Mouse (Mus musculus) ES-Bruce4 (cell line): Measurements from ENCODE around the gene Cfap97d2. TPM values are rescaled to one million over a fixed set of nuclear protein-coding genes. Genes with fewer than 3 reads are reported as not detected.

Experiments
- H3K27ac ChIP-seq: 2 replicates; pipeline ENCODE4 v1.5.1; 2012; ENCODE audit warnings: low read length, inconsistent platforms; ENCODE audit not compliant: insufficient read depth
- H3K27me3 ChIP-seq: 2 replicates; pipeline ENCODE4 v1.6.1; 2012; ENCODE audit warnings: mild to moderate bottlenecking, low read length, inconsistent platforms; ENCODE audit not compliant: control insufficient read depth, poor library complexity, insufficient read depth, severe bottlenecking
- H3K36me3 ChIP-seq: 2 replicates; pipeline ENCODE4 v1.6.1; 2012; ENCODE audit warnings: inconsistent platforms, mild to moderate bottlenecking, low read length, moderate library complexity; ENCODE audit not compliant: control insufficient read depth, poor library complexity, insufficient read depth, severe bottlenecking
- H3K4me1 ChIP-seq: one replicate; pipeline ENCODE4 v1.8.1; 2011; ENCODE audit warnings: low read length; ENCODE audit not compliant: control insufficient read depth, insufficient read depth
- H3K4me3 ChIP-seq: 2 replicates; pipeline ENCODE4 v1.5.1; 2011; ENCODE audit warnings: low read depth, mild to moderate bottlenecking, low read length
- H3K9ac ChIP-seq: 2 replicates; pipeline ENCODE4 v1.6.1; 2012; ENCODE audit warnings: low read depth, mild to moderate bottlenecking, inconsistent platforms; ENCODE audit not compliant: poor library complexity, severe bottlenecking
- H3K9me3 ChIP-seq: replicated peaks from 2 replicates; pipeline ENCODE4 v1.6.1; 2012; ENCODE audit warnings: mild to moderate bottlenecking, low read length, inconsistent platforms; ENCODE audit not compliant: control insufficient read depth, poor library complexity, insufficient read depth, severe bottlenecking
- CTCF ChIP-seq: IDR thresholded peaks from one replicate; pipeline ENCODE4 v1.8.1; 2011; ENCODE audit warnings: low read depth, low read length
- EP300 ChIP-seq: IDR thresholded peaks from 2 replicates; pipeline ENCODE4 v1.6.1; 2011; ENCODE audit warnings: low read depth, low read length; ENCODE audit not compliant: insufficient read depth
- POLR2A ChIP-seq: IDR thresholded peaks from one replicate; pipeline ENCODE4 v1.8.1; 2011; ENCODE audit warnings: low read length; ENCODE audit not compliant: insufficient read depth
- polyA plus RNA-seq: library from polyadenylated mRNA; stranded (reverse); fragments of >200 nt; gene quantifications from 2 replicates; pipeline ENCODE4 v1.2.4, GENCODE M21; 2011; ENCODE audit warnings: low read depth; ENCODE audit not compliant: missing spikeins, insufficient read depth, insufficient read length

Cfap97d2 gene
- polyA plus RNA-seq, 1 experiment, result not detected

DNA sequence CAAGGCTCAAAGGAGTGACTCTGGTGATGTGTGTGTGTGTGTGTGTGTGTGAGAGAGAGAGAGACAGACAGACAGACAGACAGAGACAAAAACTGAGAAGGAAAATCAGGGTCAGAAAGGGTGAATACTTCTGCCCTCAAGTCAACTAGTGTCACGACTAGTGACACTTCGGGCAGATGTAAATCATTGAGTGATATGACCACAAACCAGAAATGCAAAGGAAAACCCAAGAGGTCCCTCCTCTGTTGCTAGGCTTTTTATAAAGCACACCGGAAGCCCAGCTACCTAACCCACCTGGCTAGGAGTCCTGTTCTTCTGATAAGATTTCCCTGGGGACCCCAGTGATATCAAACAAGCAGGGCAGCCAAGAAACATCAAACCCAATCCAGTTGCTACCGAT lies 30.6 kb upstream of the Cfap97d2 start:
- Histone ChIP-seq H3K4me1 (no peaks in the 10 kb centered on the region), H3K27me3 (no peaks in the 10 kb centered on the region), H3K27ac (no peak overlapping the region), H3K9ac (no peak overlapping the region), H3K36me3 (no peaks in the 10 kb centered on the region), H3K4me3 (no peak overlapping the region), H3K9me3 (no peaks in the 10 kb centered on the region)
- TF ChIP-seq EP300, result no peak
- TF ChIP-seq CTCF, result no peak
- TF ChIP-seq POLR2A, result no peak

GRCm38 (mm10) chr8:13675524-13675923 lies 30.2 kb upstream of the Cfap97d2 start:
- H3K4me3 ChIP-seq, result no peak overlapping the region

DNA sequence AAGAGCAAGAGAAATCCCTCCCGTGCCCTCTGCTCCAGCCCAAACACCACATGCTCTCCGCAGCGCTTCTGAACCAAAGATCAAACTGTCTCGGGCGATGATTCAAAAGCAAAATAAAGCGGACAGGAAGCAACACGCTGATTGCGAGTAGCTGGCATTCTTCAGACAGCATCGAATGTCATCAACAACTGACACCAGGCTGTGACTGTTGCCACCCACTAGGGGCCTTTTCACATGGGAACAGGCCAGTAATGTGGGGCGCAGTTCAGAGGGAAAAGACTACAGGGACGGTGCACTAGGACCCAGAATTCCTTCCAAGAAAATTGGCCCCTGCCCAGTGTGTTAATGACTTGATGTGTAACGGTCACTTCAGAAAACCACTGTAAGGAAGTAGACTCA lies 29.4 kb upstream of the Cfap97d2 start:
- TF ChIP-seq EP300 (no peak), CTCF (no peak), POLR2A (no peak)
- H3K27me3 ChIP-seq, result no peaks in the 10 kb centered on the region
- no peaks in the 10 kb centered on the region for H3K4me1 ChIP-seq
- H3K9me3 ChIP-seq, result no peaks in the 10 kb centered on the region
- no peak overlapping the region for H3K9ac ChIP-seq
- no peaks in the 10 kb centered on the region for H3K36me3 ChIP-seq
- no peak overlapping the region for H3K4me3 ChIP-seq
- no peak overlapping the region for H3K27ac ChIP-seq

More at GRCm38 (mm10) chr8:13675524-13675923, 30.2 kb upstream of the Cfap97d2 start:
- no peaks in the 10 kb centered on the region for H3K4me1 ChIP-seq
- no peak overlapping the region for H3K9ac ChIP-seq
- no peak for TF ChIP-seq EP300
- no peak for TF ChIP-seq CTCF
- no peak for TF ChIP-seq POLR2A
- H3K27ac ChIP-seq, result no peak overlapping the region
- no peaks in the 10 kb centered on the region for H3K27me3 ChIP-seq
- no peaks in the 10 kb centered on the region for H3K9me3 ChIP-seq
- no peaks in the 10 kb centered on the region for H3K36me3 ChIP-seq

- H3K27ac ChIP-seq, result no peak overlapping the region
- no peaks in the 10 kb centered on the region for H3K27me3 ChIP-seq
- peak overlapping the region; percentile 83 for H3K4me3 ChIP-seq
- peak overlapping the region; percentile 82 for H3K9ac ChIP-seq
- no peaks in the 10 kb centered on the region for H3K4me1 ChIP-seq
- H3K9me3 ChIP-seq, result no peaks in the 10 kb centered on the region
- H3K36me3 ChIP-seq, result no peaks in the 10 kb centered on the region
- TF ChIP-seq POLR2A (no peak), CTCF (no peak), EP300 (no peak)
Measured at GRCm38 (mm10) chr8:13676701-13677412, 28.8 kb upstream of the Cfap97d2 start.

DNA sequence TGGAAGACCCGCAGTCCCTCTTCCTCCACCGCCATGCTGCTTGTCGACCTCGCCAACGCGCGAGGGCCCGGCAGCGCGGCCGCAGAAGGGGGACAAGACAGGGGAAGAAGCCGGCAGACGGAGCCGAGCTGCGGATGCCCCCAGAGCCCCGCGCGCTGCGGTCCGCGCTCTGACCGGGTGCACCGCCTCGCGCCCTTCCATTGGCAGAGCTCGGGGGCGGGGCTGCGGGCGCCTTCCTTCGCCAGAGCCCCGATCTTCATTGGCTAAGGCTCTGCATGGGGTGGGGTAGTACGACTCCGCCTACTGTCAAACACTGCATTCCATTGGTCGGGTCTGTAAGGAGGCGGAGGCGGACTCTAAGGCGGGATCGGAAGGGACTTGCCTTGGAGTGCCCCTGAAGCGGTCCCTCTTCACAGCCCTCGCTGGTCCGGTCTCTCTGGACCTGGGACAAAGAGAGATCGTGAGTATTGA lies 28.2 kb upstream of the Cfap97d2 start, which contains the start of gene Rasa3:
Gene Rasa3, minus strand, starts transcription at position 191 of the 471 bp plus-strand sequence.
- Histone ChIP-seq H3K4me1 (no peaks in the 10 kb centered on the region), H3K27ac (no peak within 1 kb of the TSS), H3K9me3 (no peaks in the 10 kb centered on the region), H3K4me3 (peak within 1 kb of the TSS; percentile 83), H3K36me3 (no peaks in the 10 kb centered on the region), H3K27me3 (no peaks in the 10 kb centered on the region), H3K9ac (peak within 1 kb of the TSS; percentile 82)
- TF ChIP-seq EP300 (no peak), POLR2A (no peak), CTCF (no peak)

- no peaks in the 10 kb centered on the region for H3K27me3 ChIP-seq
- TF ChIP-seq CTCF (no peak), POLR2A (no peak), EP300 (no peak)
- H3K36me3 ChIP-seq, result no peaks in the 10 kb centered on the region
- 0 out of 2 replicates have a peak overlapping the region, but pooled peaks have one; percentile 82 for H3K9ac ChIP-seq
- no peaks in the 10 kb centered on the region for H3K9me3 ChIP-seq
- no peak overlapping the region for H3K27ac ChIP-seq
- H3K4me3 ChIP-seq, result peak overlapping the region; percentile 63
- no peaks in the 10 kb centered on the region for H3K4me1 ChIP-seq
Measured at GRCm38 (mm10) chr8:13678182-13678581, 27.5 kb upstream of the Cfap97d2 start.
